Mouse (Mus musculus) lung, postnatal 0 days (tissue): ENCODE measurements at regions not wholly inside any gene's neighbourhood (a gene's known extent, or its start where the extent isn't known, plus 50 kb on each side); places are given as distances from the start of the nearest gene placed in this dataset.

ENCODE experiments used
- CTCF ChIP-seq: IDR thresholded peaks from 2 replicates; pipeline ENCODE4 v1.5.1; 2016; ENCODE audit warnings: antibody characterized with exemption, mild to moderate bottlenecking
- EP300 ChIP-seq: IDR thresholded peaks from 2 replicates; pipeline ENCODE4 v1.6.1; 2016; ENCODE audit warnings: antibody characterized with exemption, mild to moderate bottlenecking, control low read depth

DNA sequence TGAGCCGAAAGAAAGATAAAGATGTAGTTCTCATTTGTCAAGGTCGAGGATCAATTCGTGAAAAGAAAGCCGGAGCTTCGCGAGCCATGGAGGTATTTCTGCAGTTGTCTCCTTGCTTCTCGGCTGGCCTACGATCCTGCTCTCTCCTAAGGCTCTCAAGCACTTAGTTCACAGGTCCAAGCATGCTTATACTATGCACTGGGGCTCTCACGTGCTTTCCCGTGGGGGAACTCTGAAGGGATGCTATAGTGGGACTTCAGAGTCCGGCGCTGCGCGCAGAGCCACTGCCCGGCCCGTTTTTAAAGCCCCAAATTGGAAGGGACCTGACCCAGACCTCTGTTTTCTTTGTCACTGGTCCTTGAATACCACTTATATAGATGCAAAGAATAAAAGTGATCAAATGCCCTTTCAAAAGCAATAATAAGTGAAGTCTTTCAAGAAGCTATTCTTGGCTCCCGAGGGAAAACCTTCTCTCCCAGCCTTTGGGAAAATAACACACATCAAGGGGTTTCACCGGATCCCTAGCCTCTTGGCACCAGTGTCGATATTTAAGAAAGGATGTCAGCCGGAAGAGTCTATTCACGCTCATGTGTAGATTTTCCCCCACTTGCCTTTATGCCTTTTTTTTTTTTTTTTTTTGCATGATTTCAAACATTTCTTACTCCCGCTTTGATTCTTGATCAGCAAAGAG lies 348.3 kb upstream of the Kazn start:
- TF ChIP-seq CTCF (no peak), EP300 (no peak)
